Mouse (Mus musculus) right cerebral cortex, postnatal 4 days (tissue): ENCODE data around the gene Rln1.

Experiments used
- DNase-seq: peaks from one replicate; pipeline ENCODE4 v3.0.0-alpha.2; 2022

The Rln1 gene

GRCm38 (mm10) chr19:29291532-29291931 lies 42.9 kb downstream of the Rln1 start:
- no peak for DNase-seq

- DNase-seq: no peak
Observed at GRCm38 (mm10) chr19:29287863-29288262, 46.6 kb downstream of the Rln1 start.

GRCm38 (mm10) chr19:29285451-29285869 lies 49.0 kb downstream of the Rln1 start:
- DNase-seq: no peak
